Mouse (Mus musculus) E14TG2a.4 (cell line): Measurements from ENCODE around the gene Cpm.

Experiments
- H3K27me3 ChIP-seq: 2 replicates; pipeline ENCODE4 v1.6.1; 2014; ENCODE audit warnings: low read length, control low read depth; ENCODE audit not compliant: insufficient read depth
- H3K36me3 ChIP-seq: 2 replicates; pipeline ENCODE4 v1.6.1; 2014; ENCODE audit warnings: low read length, control low read depth; ENCODE audit not compliant: insufficient read depth
- H3K4me1 ChIP-seq: replicated peaks from 2 replicates; pipeline ENCODE4 v1.6.1; 2014; ENCODE audit warnings: low read depth, low read length, control low read depth
- H3K4me3 ChIP-seq: replicated peaks from 2 replicates; pipeline ENCODE4 v1.5.1; 2014; ENCODE audit warnings: mild to moderate bottlenecking, low read length
- H3K9me3 ChIP-seq: 2 replicates; pipeline ENCODE4 v1.6.1; 2014; ENCODE audit warnings: low read length, control low read depth
- CTCF ChIP-seq: conservative IDR thresholded peaks from 2 replicates; pipeline ENCODE4 v1.5.1; 2014; ENCODE audit warnings: low read length
- NANOG ChIP-seq: IDR thresholded peaks from 2 replicates; pipeline ENCODE4 v1.6.1; 2014; ENCODE audit warnings: borderline replicate concordance, low read length, mixed read lengths
- POU5F1 ChIP-seq: IDR thresholded peaks from 2 replicates; pipeline ENCODE4 v1.6.1; 2014; ENCODE audit warnings: low read length, borderline replicate concordance

Cpm gene

DNA sequence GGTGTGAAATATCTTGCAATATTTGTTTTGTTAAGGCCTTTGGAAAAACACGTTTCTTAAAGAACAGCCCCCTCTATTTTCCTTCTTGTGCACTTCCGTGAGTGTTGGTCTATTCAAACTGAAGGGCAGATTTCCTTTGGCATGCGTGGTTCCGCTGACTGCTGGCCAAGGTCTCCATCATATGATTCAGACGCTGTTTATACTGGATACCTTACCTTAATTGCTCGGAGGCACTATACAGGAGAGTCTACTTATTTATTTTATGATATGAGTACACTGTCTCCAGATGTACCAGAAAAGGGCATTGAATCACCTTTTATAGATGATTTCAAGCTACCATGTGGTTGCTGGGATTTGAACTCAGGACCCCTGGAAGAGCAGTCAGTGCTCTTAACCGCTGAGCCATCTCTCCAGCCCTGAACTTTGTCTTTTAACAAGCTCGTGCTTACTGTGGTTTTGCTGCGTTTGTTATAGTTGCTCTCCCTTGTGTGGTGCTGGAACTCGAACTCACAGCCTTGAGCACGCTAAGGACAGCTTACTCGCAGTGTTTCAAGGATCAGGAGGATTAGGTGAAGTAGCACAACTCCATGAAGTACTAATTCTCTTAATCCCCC lies 20.8 kb downstream of the Cpm start:
- Histone ChIP-seq H3K27me3 (peaks cover 4% of the 10 kb centered on the region), H3K36me3 (no peaks in the 10 kb centered on the region)
- no peak for TF ChIP-seq CTCF
- no peak for TF ChIP-seq POU5F1
- TF ChIP-seq NANOG: no peak

GRCm38 (mm10) chr10:117650725-117651124 lies 21.4 kb downstream of the Cpm start:
- Histone ChIP-seq H3K4me1 (peaks cover 52% of the 10 kb centered on the region), H3K36me3 (no peaks in the 10 kb centered on the region), H3K9me3 (no peaks in the 10 kb centered on the region), H3K4me3 (no peak overlapping the region), H3K27me3 (peaks cover 4% of the 10 kb centered on the region)
- TF ChIP-seq CTCF: no peak
- TF ChIP-seq POU5F1: no peak
- TF ChIP-seq NANOG: no peak

More for the DNA sequence above, 20.8 kb downstream of the Cpm start:
- H3K4me3 ChIP-seq: no peak overlapping the region
- H3K9me3 ChIP-seq: no peaks in the 10 kb centered on the region
- peaks cover 52% of the 10 kb centered on the region for H3K4me1 ChIP-seq

GRCm38 (mm10) chr10:117651587-117652377 lies 22.5 kb downstream of the Cpm start:
- Histone ChIP-seq H3K9me3 (no peaks in the 10 kb centered on the region), H3K4me1 (peaks cover 47% of the 10 kb centered on the region), H3K4me3 (no peak overlapping the region), H3K36me3 (no peaks in the 10 kb centered on the region), H3K27me3 (no peaks in the 10 kb centered on the region)
- no peak for TF ChIP-seq NANOG
- no peak for TF ChIP-seq CTCF
- TF ChIP-seq POU5F1: no peak

DNA sequence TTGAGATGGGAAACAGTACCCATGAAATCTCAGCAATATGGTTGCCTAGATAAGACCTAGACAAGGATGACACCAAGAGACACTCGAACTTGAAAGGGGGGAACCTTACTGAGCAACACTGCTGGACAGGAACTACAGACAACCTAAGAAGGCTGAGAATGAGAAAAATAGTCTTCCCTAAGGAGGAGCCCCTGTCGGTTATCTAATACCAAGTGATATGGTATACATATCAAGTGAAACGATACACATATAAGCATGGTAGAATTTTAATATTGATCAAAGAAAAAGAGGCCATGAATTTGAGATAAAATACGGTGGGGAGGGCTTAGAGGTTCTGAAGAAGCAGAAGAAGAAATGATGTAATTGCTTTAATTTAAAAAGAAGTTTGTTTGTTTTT lies 23.1 kb downstream of the Cpm start:
- H3K9me3 ChIP-seq: no peaks in the 10 kb centered on the region
- H3K4me1 ChIP-seq: peaks cover 41% of the 10 kb centered on the region
- H3K4me3 ChIP-seq: no peak overlapping the region
- TF ChIP-seq POU5F1 (no peak), CTCF (no peak), NANOG (no peak)
- H3K36me3 ChIP-seq: no peaks in the 10 kb centered on the region
- no peaks in the 10 kb centered on the region for H3K27me3 ChIP-seq

DNA sequence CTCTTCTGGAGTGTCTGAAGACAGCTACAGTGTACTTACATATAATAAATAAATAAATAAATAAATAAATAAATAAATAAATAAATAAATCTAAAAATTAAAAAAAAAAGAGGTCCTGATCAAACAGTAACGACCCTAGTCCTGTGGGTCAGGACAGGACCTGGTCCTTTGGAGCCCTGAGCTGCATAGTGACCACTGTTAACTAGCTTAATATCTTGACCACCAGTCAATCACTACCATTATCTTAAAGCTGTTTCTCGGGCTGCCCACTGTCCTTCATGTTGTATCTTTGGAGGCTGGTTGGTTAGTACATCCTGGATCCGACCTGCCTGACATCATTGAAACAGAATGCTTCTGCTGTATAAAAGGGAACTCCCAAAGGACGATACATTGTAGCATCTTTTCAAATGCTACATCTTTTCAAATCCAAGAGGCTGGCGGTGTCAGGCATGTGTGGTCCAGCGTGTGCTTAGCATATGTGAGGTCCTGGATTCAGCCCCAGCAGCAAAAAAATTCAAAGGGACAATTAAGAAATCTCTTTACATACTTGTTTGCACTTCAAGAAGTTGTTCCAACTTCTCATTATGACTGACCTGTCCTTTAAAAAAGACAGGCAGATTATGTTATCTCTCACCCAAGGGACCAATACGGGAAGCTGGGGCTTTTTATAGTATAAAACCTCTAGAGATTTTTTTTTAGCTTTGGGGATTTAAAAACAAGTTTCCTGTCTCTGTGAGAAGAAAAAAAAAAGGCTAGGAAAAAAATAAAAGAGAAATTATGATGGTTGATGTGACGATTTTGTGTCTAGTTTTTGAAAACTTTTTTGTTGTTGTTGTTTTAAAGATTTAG lies 23.9 kb downstream of the Cpm start:
- Histone ChIP-seq H3K4me1 (peaks cover 34% of the 10 kb centered on the region), H3K4me3 (no peak overlapping the region), H3K36me3 (no peaks in the 10 kb centered on the region), H3K27me3 (no peaks in the 10 kb centered on the region), H3K9me3 (no peaks in the 10 kb centered on the region)
- TF ChIP-seq CTCF (no peak), POU5F1 (no peak), NANOG (no peak)

DNA sequence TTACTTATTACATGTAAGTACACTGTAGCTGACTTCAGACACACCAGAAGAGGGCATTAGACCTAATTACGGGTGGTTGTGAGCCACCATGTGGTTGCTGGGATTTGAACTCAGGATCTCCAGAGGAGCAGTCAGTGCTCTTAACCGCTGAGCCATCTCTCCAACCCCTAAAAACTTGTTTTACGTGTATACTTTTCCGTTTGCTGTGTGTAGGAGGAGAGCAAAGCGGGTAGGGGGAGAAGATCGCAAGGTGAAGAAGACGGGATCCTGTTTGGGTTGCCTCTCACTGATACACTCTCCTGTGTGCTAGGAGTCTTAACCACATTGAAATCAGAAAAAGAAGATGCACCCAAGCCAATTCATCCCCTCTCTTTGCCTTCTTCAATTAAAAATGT lies 24.5 kb downstream of the Cpm start:
- Histone ChIP-seq H3K36me3 (no peaks in the 10 kb centered on the region), H3K4me3 (no peak overlapping the region), H3K27me3 (no peaks in the 10 kb centered on the region), H3K4me1 (peaks cover 28% of the 10 kb centered on the region), H3K9me3 (no peaks in the 10 kb centered on the region)
- TF ChIP-seq NANOG (no peak), CTCF (no peak), POU5F1 (no peak)

DNA sequence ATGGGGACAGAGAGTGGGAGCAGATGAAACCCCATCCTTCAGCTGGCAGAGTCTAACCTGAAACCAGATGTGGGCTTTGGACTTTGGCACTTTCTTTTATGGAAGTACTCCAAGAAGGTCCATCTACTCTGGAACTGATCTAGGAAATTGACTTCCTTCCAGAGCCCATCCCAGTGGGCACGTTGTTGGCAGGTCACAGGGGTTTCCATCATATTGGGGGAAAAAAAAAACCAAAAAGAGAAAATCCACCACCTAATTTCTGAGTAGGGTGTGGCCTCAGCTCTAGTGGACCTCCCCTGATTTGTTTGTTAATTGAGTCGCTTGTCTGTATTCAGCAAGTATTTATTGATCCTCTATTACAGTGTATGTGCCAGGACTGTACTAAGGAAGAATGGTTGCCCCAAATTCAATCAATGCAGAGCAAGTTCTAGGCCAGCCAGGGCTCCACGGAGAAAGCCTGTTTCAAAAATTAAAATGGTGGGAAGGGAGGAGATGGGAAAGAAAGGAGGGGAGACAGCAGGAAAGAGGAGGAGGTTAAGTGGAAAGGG lies 25.4 kb downstream of the Cpm start:
- TF ChIP-seq NANOG (no peak), CTCF (no peak), POU5F1 (no peak)
- Histone ChIP-seq H3K27me3 (no peaks in the 10 kb centered on the region), H3K4me3 (no peak overlapping the region), H3K9me3 (no peaks in the 10 kb centered on the region), H3K36me3 (no peaks in the 10 kb centered on the region), H3K4me1 (peaks cover 30% of the 10 kb centered on the region)

DNA sequence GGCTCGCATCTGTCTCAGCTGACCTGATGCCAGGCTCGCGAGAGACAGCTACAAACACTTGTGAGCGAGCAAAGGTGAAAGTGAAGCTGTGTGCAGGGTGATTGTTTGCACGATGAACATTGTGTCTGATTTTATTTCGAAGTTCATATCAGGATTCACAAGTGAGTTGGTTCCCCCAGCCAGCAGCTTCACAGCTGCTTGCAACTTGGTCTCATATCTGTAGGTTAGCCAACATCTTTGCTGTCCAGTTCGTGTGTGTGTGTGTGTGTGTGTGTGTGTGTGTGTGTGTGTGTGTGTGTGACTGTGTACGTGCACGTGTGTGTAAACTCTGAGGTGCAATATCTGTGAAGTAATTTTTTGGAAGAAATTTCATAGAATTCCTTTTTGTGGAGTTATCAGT lies 26.2 kb downstream of the Cpm start:
- no peak for TF ChIP-seq CTCF
- no peak for TF ChIP-seq NANOG
- TF ChIP-seq POU5F1: no peak
- H3K4me1 ChIP-seq: peaks cover 25% of the 10 kb centered on the region
- no peak overlapping the region for H3K4me3 ChIP-seq
- no peaks in the 10 kb centered on the region for H3K36me3 ChIP-seq
- no peaks in the 10 kb centered on the region for H3K9me3 ChIP-seq
- no peaks in the 10 kb centered on the region for H3K27me3 ChIP-seq
